Mouse (Mus musculus) ovary, postnatal 10 days (tissue): ENCODE results near the gene Entpd3.
"Not testable (repeated sequence)": the region's sequence is repeated elsewhere in the genome, so short reads cannot be mapped to it uniquely, and the experiment has no call there.

Source experiments
- DNase-seq: peaks from one replicate; pipeline ENCODE4 v3.0.0; 2022; ENCODE audit warnings: low spot score

Entpd3 gene

GRCm38 (mm10) chr9:120533446-120533950 is 6.1 kb upstream of the Entpd3 start:
- DNase-seq, result not testable (repeated sequence)

GRCm38 (mm10) chr9:120541411-120541810 is 1.8 kb downstream of the Entpd3 start:
- no peak for DNase-seq

- no peak for DNase-seq
These were observed 2.6 kb downstream of the Entpd3 start for GRCm38 (mm10) chr9:120542241-120542640.

GRCm38 (mm10) chr9:120545994-120546393 is 6.4 kb downstream of the Entpd3 start:
- no peak for DNase-seq

GRCm38 (mm10) chr9:120546482-120546881 is 6.9 kb downstream of the Entpd3 start:
- DNase-seq, result no peak

GRCm38 (mm10) chr9:120547026-120547668 is 7.5 kb downstream of the Entpd3 start:
- DNase-seq, result no peak

GRCm38 (mm10) chr9:120550778-120551177 is 11.2 kb downstream of the Entpd3 start:
- no peak for DNase-seq

- no peak for DNase-seq
These were observed 24.0 kb downstream of the Entpd3 start for GRCm38 (mm10) chr9:120563590-120563989.

GRCm38 (mm10) chr9:120564247-120564646 is 24.6 kb downstream of the Entpd3 start:
- DNase-seq, result no peak

GRCm38 (mm10) chr9:120566384-120566783 is 26.8 kb downstream of the Entpd3 start:
- no peak for DNase-seq

GRCm38 (mm10) chr9:120568917-120569316 is 29.3 kb downstream of the Entpd3 start:
- no peak for DNase-seq

- DNase-seq, result no peak
These were observed 30.2 kb downstream of the Entpd3 start for GRCm38 (mm10) chr9:120569721-120570333.

GRCm38 (mm10) chr9:120570334-120570725 is 30.7 kb downstream of the Entpd3 start:
- DNase-seq, result no peak

GRCm38 (mm10) chr9:120570741-120571592 is 31.3 kb downstream of the Entpd3 start, which contains the start of gene Rpl14:
Gene Rpl14, plus strand, starts transcription at chr9:120571444.
- DNase-seq, result peak; percentile 98

- no peak for DNase-seq
These were observed 32.2 kb downstream of the Entpd3 start for GRCm38 (mm10) chr9:120571593-120572385.

GRCm38 (mm10) chr9:120575748-120576661 is 36.4 kb downstream of the Entpd3 start:
- no peak for DNase-seq

GRCm38 (mm10) chr9:120576662-120577013 is 37.0 kb downstream of the Entpd3 start:
- no peak for DNase-seq

GRCm38 (mm10) chr9:120577133-120577651 is 37.6 kb downstream of the Entpd3 start:
- DNase-seq, result peak; percentile 36

GRCm38 (mm10) chr9:120577706-120578405 is 38.2 kb downstream of the Entpd3 start:
- no peak for DNase-seq

GRCm38 (mm10) chr9:120578701-120579100 is 39.1 kb downstream of the Entpd3 start:
- DNase-seq, result no peak
